Mouse (Mus musculus) cortical plate, adult 2 months (tissue): Measurements from ENCODE around the gene Lrrc8c.

ENCODE experiments used
- CTCF ChIP-seq: fragments of 200-500 bp; IDR thresholded peaks from 2 replicates; pipeline ENCODE4 v1.5.1; 2011; ENCODE audit warnings: mild to moderate bottlenecking, control low read depth, low read length; ENCODE audit not compliant: insufficient read depth; ENCODE audit errors: extremely low read depth
- POLR2A ChIP-seq: fragments of 200-500 bp; IDR thresholded peaks from 2 replicates; pipeline ENCODE4 v1.6.1; 2011; ENCODE audit warnings: mild to moderate bottlenecking, low read length, control low read depth; ENCODE audit not compliant: insufficient read depth; ENCODE audit errors: extremely low read depth

DNA sequence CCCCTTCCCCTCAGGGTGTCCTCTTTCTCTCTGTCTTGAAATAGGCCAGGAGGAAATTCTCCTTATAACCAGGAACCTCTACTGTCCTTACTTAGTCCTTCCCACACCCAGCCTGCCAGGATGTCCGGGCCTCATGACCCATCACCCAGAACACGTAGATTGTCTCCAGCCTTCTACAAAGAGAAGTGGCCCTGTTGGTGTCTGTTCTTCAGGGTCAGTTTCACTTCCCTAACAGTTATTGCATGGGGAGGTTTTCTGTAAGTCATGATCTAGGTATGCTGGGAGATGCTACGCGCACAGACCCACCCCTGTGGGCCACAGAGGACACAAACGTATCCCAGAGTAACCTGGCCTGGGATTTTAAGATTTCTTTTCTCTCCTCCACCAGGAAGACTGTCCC is 142.7 kb downstream of the Lrrc8c start:
- TF ChIP-seq CTCF (no peak), POLR2A (no peak)
